Mouse (Mus musculus): ENCODE measurements around the gene Ndufc2. TPM values are rescaled to one million over a fixed set of nuclear protein-coding genes. Genes with fewer than 3 reads are reported as not detected.

Ndufc2 gene
- polyA plus RNA-seq, 1 experiment from 2014 or later: 338 TPM

Other genes starting within 250 kb of the Ndufc2 start
- 1.8 and 2.2 TPM in 2 replicates for gene Usp35, start 68.0 kb upstream of the Ndufc2 start, polyA plus RNA-seq (2015; fragmentation: Nextera tagmentation; extraction: Ambion mirVana)
- gene Kctd21, start 67.7 kb upstream of the Ndufc2 start, polyA plus RNA-seq (2015; fragmentation: Nextera tagmentation; extraction: Ambion mirVana): 3.7 and 4.2 TPM in 2 replicates
- 46.2 and 46.9 TPM in 2 replicates for gene Alg8, start 28.4 kb upstream of the Ndufc2 start, polyA plus RNA-seq (2015; fragmentation: Nextera tagmentation; extraction: Ambion mirVana)
- 1.0 and 1.7 TPM in 2 replicates for gene Thrsp, start 17.7 kb downstream of the Ndufc2 start, polyA plus RNA-seq (2015; fragmentation: Nextera tagmentation; extraction: Ambion mirVana)
- 21.1 and 22.3 TPM in 2 replicates for gene Kctd14, start 51.3 kb downstream of the Ndufc2 start, polyA plus RNA-seq (2015; fragmentation: Nextera tagmentation; extraction: Ambion mirVana)
- 44.1 and 47.2 TPM in 2 replicates for gene Ints4, start 81.0 kb downstream of the Ndufc2 start, polyA plus RNA-seq (2015; fragmentation: Nextera tagmentation; extraction: Ambion mirVana)
- 51.9 and 55.5 TPM in 2 replicates for gene Aamdc, start 179.5 kb downstream of the Ndufc2 start, polyA plus RNA-seq (2015; fragmentation: Nextera tagmentation; extraction: Ambion mirVana)
- 19.5 and 22.9 TPM in 2 replicates for gene Rsf1, start 179.9 kb downstream of the Ndufc2 start, polyA plus RNA-seq (2015; fragmentation: Nextera tagmentation; extraction: Ambion mirVana)